Mouse (Mus musculus): ENCODE data around the gene Rbfox1. TPM values are rescaled to one million over a fixed set of nuclear protein-coding genes. Genes with fewer than 3 reads are reported as not detected.

Rbfox1 gene
- polyA plus RNA-seq, 1 experiment from 2014 or later, result 75.8 TPM

GRCm38 (mm10) chr16:7446791-7447290 lies 1561.7 kb downstream of the Rbfox1 start:
- 76% methylated on average over 1 of the region's 1 CpGs for WGBS
- Histone ChIP-seq H3K4me1 (ENCODE audit: control insufficient read depth, insufficient read depth, low read length) (peaks cover 20% of the 10 kb centered on the region), H3K4me2 (ENCODE audit: low read length) (no peak overlapping the region), H3K9ac (ENCODE audit: low read length) (no peak overlapping the region), H3K9me3 (replicated peaks; ENCODE audit: control insufficient read depth, low read length) (no peaks in the 10 kb centered on the region), H3K4me3 (ENCODE audit: low read depth, low read length) (no peak overlapping the region), H3K27me3 (replicated peaks; ENCODE audit: control insufficient read depth, insufficient read depth, low read length) (no peaks in the 10 kb centered on the region), H3K27ac (ENCODE audit: low read depth, low read length) (peak overlapping the region; percentile 76; the same call in 1 of the 2 replicates), H3K36me3 (ENCODE audit: control insufficient read depth, insufficient read depth, low read length) (no peaks in the 10 kb centered on the region)
- ATAC-seq (no peak), DNase-seq (ENCODE audit: low spot score) (no peak)

GRCm38 (mm10) chr16:7447718-7448649 lies 1562.8 kb downstream of the Rbfox1 start:
- DNase-seq (ENCODE audit: low spot score), result peak; percentile 95
- Histone ChIP-seq H3K4me2 (ENCODE audit: low read length) (no peak overlapping the region), H3K36me3 (ENCODE audit: control insufficient read depth, insufficient read depth, low read length) (no peaks in the 10 kb centered on the region), H3K27me3 (replicated peaks; ENCODE audit: control insufficient read depth, insufficient read depth, low read length) (no peaks in the 10 kb centered on the region), H3K27ac (ENCODE audit: low read depth, low read length) (peak overlapping the region; percentile 76), H3K4me3 (ENCODE audit: low read depth, low read length) (no peak overlapping the region), H3K9ac (ENCODE audit: low read length) (no peak overlapping the region), H3K4me1 (ENCODE audit: control insufficient read depth, insufficient read depth, low read length) (peaks cover 20% of the 10 kb centered on the region), H3K9me3 (replicated peaks; ENCODE audit: control insufficient read depth, low read length) (no peaks in the 10 kb centered on the region)
- 18% methylated on average over 8 of the region's 8 CpGs for WGBS
- peak; percentile 96 for ATAC-seq

GRCm38 (mm10) chr16:7451193-7451592 lies 1566.0 kb downstream of the Rbfox1 start:
- Histone ChIP-seq H3K27me3 (replicated peaks; ENCODE audit: control insufficient read depth, insufficient read depth, low read length) (no peaks in the 10 kb centered on the region), H3K4me2 (ENCODE audit: low read length) (no peak overlapping the region), H3K36me3 (ENCODE audit: control insufficient read depth, insufficient read depth, low read length) (no peaks in the 10 kb centered on the region), H3K4me3 (ENCODE audit: low read depth, low read length) (no peak overlapping the region), H3K9me3 (replicated peaks; ENCODE audit: control insufficient read depth, low read length) (no peaks in the 10 kb centered on the region), H3K27ac (ENCODE audit: low read depth, low read length) (no peak overlapping the region), H3K4me1 (ENCODE audit: control insufficient read depth, insufficient read depth, low read length) (peaks cover 20% of the 10 kb centered on the region), H3K9ac (ENCODE audit: low read length) (no peak overlapping the region)
- DNase-seq (ENCODE audit: low spot score) (peak; percentile 49), ATAC-seq (no peak)
- WGBS, result 72% methylated on average over 3 of the region's 3 CpGs

- no peak for ATAC-seq
- H3K27me3 ChIP-seq (replicated peaks; ENCODE audit: control insufficient read depth, insufficient read depth, low read length), result no peaks in the 10 kb centered on the region
- H3K4me3 ChIP-seq (ENCODE audit: low read depth, low read length), result no peak overlapping the region
- no peak overlapping the region for H3K9ac ChIP-seq (ENCODE audit: low read length)
- no peak overlapping the region for H3K4me2 ChIP-seq (ENCODE audit: low read length)
- no peak overlapping the region for H3K27ac ChIP-seq (ENCODE audit: low read depth, low read length)
- H3K9me3 ChIP-seq (replicated peaks; ENCODE audit: control insufficient read depth, low read length), result no peaks in the 10 kb centered on the region
- no peaks in the 10 kb centered on the region for H3K4me1 ChIP-seq (ENCODE audit: control insufficient read depth, insufficient read depth, low read length)
- H3K36me3 ChIP-seq (ENCODE audit: control insufficient read depth, insufficient read depth, low read length), result no peaks in the 10 kb centered on the region
- no peak for DNase-seq (ENCODE audit: low spot score)
- 74% methylated on average over 4 of the region's 4 CpGs for WGBS
These were observed 1572.4 kb downstream of the Rbfox1 start for GRCm38 (mm10) chr16:7457571-7457970.
